Mouse (Mus musculus) c-Kit-positive CD71-positive TER-119-negative erythroid progenitor cells, embryonic 14.5 days (primary cell): Measurements from ENCODE around the gene Igf1r.

ENCODE experiments used
- DNase-seq: peaks from one replicate; pipeline ENCODE4 v3.0.0-alpha.2; 2013; ENCODE audit warnings: low read depth

Gene Igf1r

GRCm38 (mm10) chr7:68179672-68180071, 227.0 kb downstream of the Igf1r start:
- DNase-seq: no peak

- DNase-seq: no peak
These were observed 228.5 kb downstream of the Igf1r start for GRCm38 (mm10) chr7:68181104-68181503.

GRCm38 (mm10) chr7:68182025-68182424, 229.4 kb downstream of the Igf1r start:
- DNase-seq: no peak

GRCm38 (mm10) chr7:68182773-68183172, 230.1 kb downstream of the Igf1r start:
- DNase-seq: no peak

GRCm38 (mm10) chr7:68183421-68183820, 230.8 kb downstream of the Igf1r start:
- DNase-seq: no peak

GRCm38 (mm10) chr7:68189211-68189610, 236.6 kb downstream of the Igf1r start:
- DNase-seq: peak; percentile 73

GRCm38 (mm10) chr7:68189691-68190456, 237.2 kb downstream of the Igf1r start:
- peak; percentile 24 for DNase-seq

GRCm38 (mm10) chr7:68193958-68194695, 241.5 kb downstream of the Igf1r start:
- DNase-seq: no peak

- no peak for DNase-seq
These were observed 247.0 kb downstream of the Igf1r start for GRCm38 (mm10) chr7:68199609-68200008.

GRCm38 (mm10) chr7:68205776-68206427, 253.3 kb downstream of the Igf1r start:
- no peak for DNase-seq

- DNase-seq: no peak
These were observed 256.4 kb downstream of the Igf1r start for GRCm38 (mm10) chr7:68209039-68209438.

- no peak for DNase-seq
These were observed 257.8 kb downstream of the Igf1r start for GRCm38 (mm10) chr7:68210417-68210816.

- DNase-seq: no peak
These were observed 259.3 kb downstream of the Igf1r start for GRCm38 (mm10) chr7:68211883-68212282.

- no peak for DNase-seq
These were observed 261.2 kb downstream of the Igf1r start for GRCm38 (mm10) chr7:68213842-68214241.

- DNase-seq: no peak
These were observed 263.0 kb downstream of the Igf1r start for GRCm38 (mm10) chr7:68215522-68216070.

- DNase-seq: no peak
These were observed 266.3 kb downstream of the Igf1r start for GRCm38 (mm10) chr7:68218879-68219278.

GRCm38 (mm10) chr7:68221677-68222230, 269.1 kb downstream of the Igf1r start:
- no peak for DNase-seq

- DNase-seq: no peak
These were observed 270.8 kb downstream of the Igf1r start for GRCm38 (mm10) chr7:68223356-68223808.

- no peak for DNase-seq
These were observed 271.4 kb downstream of the Igf1r start for GRCm38 (mm10) chr7:68224006-68224405.

- DNase-seq: no peak
These were observed 272.9 kb downstream of the Igf1r start for GRCm38 (mm10) chr7:68225427-68226054.

- DNase-seq: no peak
These were observed 274.4 kb downstream of the Igf1r start for GRCm38 (mm10) chr7:68227021-68227420.

GRCm38 (mm10) chr7:68227621-68228020, 275.0 kb downstream of the Igf1r start:
- no peak for DNase-seq
